7 mouse cellular contexts compared by ENCODE assay signal in genomic region chr10:63653571-63653970, GRCm38 (mm10).
"Had no signal": no experiment of that assay in that cellular context is flagged by ENCODE, and none has a peak within 500 bp of the region (broad histone marks: within the 10 kb centered on the region; RNA-seq: fewer than 3 reads in every experiment).

No protein-coding gene starts in this region.

- H3K27me3 ChIP-seq: kidney, embryonic 15.5 days; limb, embryonic 12.5 days; midbrain, embryonic 12.5 days had no signal

- DNase-seq: kidney, postnatal 14 days; right cerebral cortex, postnatal 14 days had no signal

- H3K36me3 ChIP-seq: kidney, embryonic 15.5 days; limb, embryonic 12.5 days; midbrain, embryonic 12.5 days had no signal

- H3K4me1 ChIP-seq: kidney, embryonic 15.5 days; limb, embryonic 12.5 days; midbrain, embryonic 12.5 days had no signal

- H3K27ac ChIP-seq: kidney, embryonic 15.5 days; left cerebral cortex, adult 2 months; limb, embryonic 12.5 days; liver, embryonic 14.5 days; midbrain, embryonic 12.5 days had no signal

- H3K4me2 ChIP-seq: kidney, embryonic 15.5 days; limb, embryonic 12.5 days; midbrain, embryonic 12.5 days had no signal

- H3K9ac ChIP-seq: kidney, embryonic 15.5 days; limb, embryonic 12.5 days; liver, embryonic 14.5 days; midbrain, embryonic 12.5 days had no signal

- H3K9me3 ChIP-seq: kidney, embryonic 15.5 days; midbrain, embryonic 12.5 days had no signal

- H3K4me3 ChIP-seq: kidney, embryonic 15.5 days; left cerebral cortex, adult 2 months; limb, embryonic 12.5 days; midbrain, embryonic 12.5 days had no signal
